Mouse (Mus musculus): ENCODE measurements around the gene Nufip1. TPM values are rescaled to one million over a fixed set of nuclear protein-coding genes. Genes with fewer than 3 reads are reported as not detected.

The Nufip1 gene
- total and polyA plus RNA-seq, 3 experiments: 8.5 to 18.1 (median 11.8) TPM

GRCm38 (mm10) chr14:76164236-76164635, 53.5 kb downstream of the Nufip1 start:
- Histone ChIP-seq H3K36me3 (replicated peaks) (no peaks in the 10 kb centered on the region), H3K4me1 (ENCODE audit: insufficient read depth, low read depth, low read length) (peaks cover 16% of the 10 kb centered on the region), H3K4me3 (ENCODE audit: low read depth, low read length) (no peak overlapping the region), H3K9me3 (replicated peaks) (no peaks in the 10 kb centered on the region), H3K27me3 (ENCODE audit: insufficient read depth, low read length) (peaks cover 28% of the 10 kb centered on the region)
- TF ChIP-seq GATA2 (IDR thresholded peaks at IDR 0.05; ENCODE audit: borderline replicate concordance, low read depth, low read length) (no peak), POLR2AphosphoS5 (IDR thresholded peaks at IDR 0.05; ENCODE audit: insufficient replicate concordance, low read depth, low read length) (no peak), GATA1 (IDR thresholded peaks at IDR 0.05; ENCODE audit: borderline replicate concordance, low read length) (no peak), TAL1 (conservative IDR thresholded peaks at IDR 0.05; ENCODE audit: low read depth, low read length) (no peak), CTCF (IDR thresholded peaks at IDR 0.05; ENCODE audit: low read depth, low read length) (no peak)
- ATAC-seq (ENCODE audit: extremely low read depth, insufficient number of reproducible peaks, low FRiP score, poor library complexity, severe bottlenecking) (no peak), DNase-seq (ENCODE audit: low spot score) (no peak)

GRCm38 (mm10) chr14:76164904-76165755, 54.4 kb downstream of the Nufip1 start:
- Histone ChIP-seq H3K9me3 (replicated peaks) (no peaks in the 10 kb centered on the region), H3K4me3 (ENCODE audit: low read depth, low read length) (no peak overlapping the region), H3K27me3 (ENCODE audit: insufficient read depth, low read length) (peaks cover 26% of the 10 kb centered on the region), H3K4me1 (ENCODE audit: insufficient read depth, low read depth, low read length) (peaks cover 10% of the 10 kb centered on the region), H3K36me3 (replicated peaks) (no peaks in the 10 kb centered on the region)
- no peak for ATAC-seq (ENCODE audit: extremely low read depth, insufficient number of reproducible peaks, low FRiP score, poor library complexity, severe bottlenecking)
- TF ChIP-seq GATA1 (IDR thresholded peaks at IDR 0.05; ENCODE audit: borderline replicate concordance, low read length): no peak
- no peak for TF ChIP-seq POLR2AphosphoS5 (IDR thresholded peaks at IDR 0.05; ENCODE audit: insufficient replicate concordance, low read depth, low read length)
- TF ChIP-seq CTCF (IDR thresholded peaks at IDR 0.05; ENCODE audit: low read depth, low read length): no peak
- no peak for TF ChIP-seq TAL1 (conservative IDR thresholded peaks at IDR 0.05; ENCODE audit: low read depth, low read length)
- no peak for TF ChIP-seq GATA2 (IDR thresholded peaks at IDR 0.05; ENCODE audit: borderline replicate concordance, low read depth, low read length)
- no peak for DNase-seq (ENCODE audit: low spot score)

- no peak for TF ChIP-seq GATA1 (IDR thresholded peaks at IDR 0.05; ENCODE audit: borderline replicate concordance, low read length)
- TF ChIP-seq TAL1 (conservative IDR thresholded peaks at IDR 0.05; ENCODE audit: low read depth, low read length): no peak
- no peak for TF ChIP-seq CTCF (IDR thresholded peaks at IDR 0.05; ENCODE audit: low read depth, low read length)
- TF ChIP-seq GATA2 (IDR thresholded peaks at IDR 0.05; ENCODE audit: borderline replicate concordance, low read depth, low read length): no peak
- TF ChIP-seq POLR2AphosphoS5 (IDR thresholded peaks at IDR 0.05; ENCODE audit: insufficient replicate concordance, low read depth, low read length): no peak
- peaks cover 15% of the 10 kb centered on the region for H3K27me3 ChIP-seq (ENCODE audit: insufficient read depth, low read length)
- no peak for DNase-seq (ENCODE audit: low spot score)
- H3K9me3 ChIP-seq (replicated peaks): no peaks in the 10 kb centered on the region
- peaks cover 5% of the 10 kb centered on the region for H3K4me1 ChIP-seq (ENCODE audit: insufficient read depth, low read depth, low read length)
- H3K4me3 ChIP-seq (ENCODE audit: low read depth, low read length): no peak overlapping the region
- no peak for ATAC-seq (ENCODE audit: extremely low read depth, insufficient number of reproducible peaks, low FRiP score, poor library complexity, severe bottlenecking)
- no peaks in the 10 kb centered on the region for H3K36me3 ChIP-seq (replicated peaks)
Measured at GRCm38 (mm10) chr14:76169876-76170466, 59.3 kb downstream of the Nufip1 start.

- H3K36me3 ChIP-seq (replicated peaks): no peaks in the 10 kb centered on the region
- TF ChIP-seq GATA1 (IDR thresholded peaks at IDR 0.05; ENCODE audit: borderline replicate concordance, low read length) (no peak), GATA2 (IDR thresholded peaks at IDR 0.05; ENCODE audit: borderline replicate concordance, low read depth, low read length) (no peak), POLR2AphosphoS5 (IDR thresholded peaks at IDR 0.05; ENCODE audit: insufficient replicate concordance, low read depth, low read length) (no peak)
- no peak for ATAC-seq (ENCODE audit: extremely low read depth, insufficient number of reproducible peaks, low FRiP score, poor library complexity, severe bottlenecking)
Measured at GRCm38 (mm10) chr14:76171285-76171684, 60.6 kb downstream of the Nufip1 start.

DNA sequence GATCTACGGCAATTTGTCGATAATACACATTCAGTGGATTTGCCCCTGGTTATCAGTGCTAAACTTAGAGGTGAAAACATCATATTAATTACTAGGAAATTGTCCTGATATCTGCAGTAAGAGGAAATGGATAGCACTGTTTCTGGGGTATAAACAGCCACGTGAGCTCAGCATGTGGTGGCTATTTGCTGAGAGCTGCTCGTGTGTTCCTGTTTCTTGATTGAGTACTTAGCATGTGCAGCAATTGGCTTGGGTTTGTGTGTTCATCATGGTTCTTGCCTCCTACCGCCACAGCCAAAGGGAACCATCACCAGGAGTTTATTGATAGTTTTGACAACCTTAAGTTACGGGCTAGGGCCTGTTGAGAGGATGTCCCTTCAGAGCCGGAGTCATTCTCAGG, 63.6 kb downstream of the Nufip1 start:
- TF ChIP-seq GATA2 (IDR thresholded peaks at IDR 0.05; ENCODE audit: borderline replicate concordance, low read depth, low read length) (no peak), TAL1 (conservative IDR thresholded peaks at IDR 0.05; ENCODE audit: low read depth, low read length) (no peak), CTCF (IDR thresholded peaks at IDR 0.05; ENCODE audit: low read depth, low read length) (no peak), POLR2AphosphoS5 (IDR thresholded peaks at IDR 0.05; ENCODE audit: insufficient replicate concordance, low read depth, low read length) (no peak), GATA1 (IDR thresholded peaks at IDR 0.05; ENCODE audit: borderline replicate concordance, low read length) (no peak)
- DNase-seq (ENCODE audit: low spot score): no peak
- Histone ChIP-seq H3K36me3 (replicated peaks) (no peaks in the 10 kb centered on the region), H3K4me1 (ENCODE audit: insufficient read depth, low read depth, low read length) (no peaks in the 10 kb centered on the region), H3K4me3 (ENCODE audit: low read depth, low read length) (no peak overlapping the region), H3K27me3 (ENCODE audit: insufficient read depth, low read length) (peaks cover 5% of the 10 kb centered on the region), H3K9me3 (replicated peaks) (no peaks in the 10 kb centered on the region)
- no peak for ATAC-seq (ENCODE audit: extremely low read depth, insufficient number of reproducible peaks, low FRiP score, poor library complexity, severe bottlenecking)

More at GRCm38 (mm10) chr14:76171285-76171684, 60.6 kb downstream of the Nufip1 start:
- H3K4me1 ChIP-seq (ENCODE audit: insufficient read depth, low read depth, low read length): peaks cover 2% of the 10 kb centered on the region; the same call in 1 of the 2 replicates
- H3K9me3 ChIP-seq (replicated peaks): no peaks in the 10 kb centered on the region
- no peak overlapping the region for H3K4me3 ChIP-seq (ENCODE audit: low read depth, low read length)
- H3K27me3 ChIP-seq (ENCODE audit: insufficient read depth, low read length): peaks cover 8% of the 10 kb centered on the region
- DNase-seq (ENCODE audit: low spot score): no peak

- no peaks in the 10 kb centered on the region for H3K36me3 ChIP-seq (replicated peaks)
- H3K4me3 ChIP-seq (ENCODE audit: low read depth, low read length): no peak overlapping the region
- H3K27me3 ChIP-seq (ENCODE audit: insufficient read depth, low read length): peaks cover 5% of the 10 kb centered on the region
- H3K9me3 ChIP-seq (replicated peaks): no peaks in the 10 kb centered on the region
- no peak for TF ChIP-seq POLR2AphosphoS5 (IDR thresholded peaks at IDR 0.05; ENCODE audit: insufficient replicate concordance, low read depth, low read length)
- TF ChIP-seq GATA1 (IDR thresholded peaks at IDR 0.05; ENCODE audit: borderline replicate concordance, low read length): no peak
- TF ChIP-seq TAL1 (conservative IDR thresholded peaks at IDR 0.05; ENCODE audit: low read depth, low read length): no peak
- TF ChIP-seq CTCF (IDR thresholded peaks at IDR 0.05; ENCODE audit: low read depth, low read length): no peak
- no peak for TF ChIP-seq GATA2 (IDR thresholded peaks at IDR 0.05; ENCODE audit: borderline replicate concordance, low read depth, low read length)
- H3K4me1 ChIP-seq (ENCODE audit: insufficient read depth, low read depth, low read length): no peaks in the 10 kb centered on the region
- DNase-seq (ENCODE audit: low spot score) (no peak), ATAC-seq (ENCODE audit: extremely low read depth, insufficient number of reproducible peaks, low FRiP score, poor library complexity, severe bottlenecking) (no peak)
Measured at GRCm38 (mm10) chr14:76175808-76176207, 65.1 kb downstream of the Nufip1 start.

Measured in G1E (cell line).